Mouse (Mus musculus) right cerebral cortex, postnatal 10 days (tissue): ENCODE measurements around the gene Add2.

Experiments used
- DNase-seq, 2 experiments: peaks; one replicate each; pipeline ENCODE4 v3.0.0; 2021; ENCODE audit warnings: low spot score in 2 of 2

The Add2 gene

DNA sequence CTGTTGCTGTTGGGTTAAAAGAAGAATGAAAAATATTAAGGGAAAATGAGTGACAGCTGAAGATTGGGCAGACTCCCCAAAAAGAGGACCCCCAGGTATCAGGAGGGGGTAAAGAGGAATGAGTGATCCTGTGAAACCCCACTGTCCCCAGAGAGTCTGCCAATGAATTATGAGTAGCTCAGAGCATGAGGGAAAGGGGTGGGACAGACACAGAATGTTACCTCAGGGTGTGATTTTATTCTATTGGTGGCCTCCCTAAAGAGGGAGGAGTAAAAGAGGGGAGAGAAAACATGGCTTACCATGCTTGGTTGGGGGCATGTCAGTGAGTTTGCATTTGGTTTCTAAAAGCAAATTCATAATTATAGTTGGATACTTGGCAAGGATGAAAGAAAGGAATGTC lies 50.8 kb downstream of the Add2 start:
- DNase-seq: no peak

DNA sequence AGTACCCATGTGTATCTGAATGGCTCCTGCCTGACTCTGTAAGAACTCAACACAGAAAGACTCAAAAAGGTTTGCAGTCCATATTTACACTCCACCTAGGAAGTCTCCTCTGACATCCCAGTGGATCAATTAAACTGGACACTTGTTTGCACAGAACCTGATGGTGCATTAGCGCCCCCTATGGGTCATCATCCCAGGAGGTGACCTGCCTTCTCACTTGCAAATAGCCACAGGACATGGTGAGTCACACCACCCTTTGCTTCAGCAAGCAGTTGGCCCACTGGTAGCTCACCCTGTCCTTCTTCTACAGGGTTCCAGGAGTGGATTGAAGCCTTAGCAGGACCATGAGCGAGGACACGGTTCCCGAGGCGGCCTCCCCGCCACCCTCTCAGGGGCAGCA lies 57.0 kb downstream of the Add2 start:
- DNase-seq: peak in 1 of 2 experiments; percentile 76

DNA sequence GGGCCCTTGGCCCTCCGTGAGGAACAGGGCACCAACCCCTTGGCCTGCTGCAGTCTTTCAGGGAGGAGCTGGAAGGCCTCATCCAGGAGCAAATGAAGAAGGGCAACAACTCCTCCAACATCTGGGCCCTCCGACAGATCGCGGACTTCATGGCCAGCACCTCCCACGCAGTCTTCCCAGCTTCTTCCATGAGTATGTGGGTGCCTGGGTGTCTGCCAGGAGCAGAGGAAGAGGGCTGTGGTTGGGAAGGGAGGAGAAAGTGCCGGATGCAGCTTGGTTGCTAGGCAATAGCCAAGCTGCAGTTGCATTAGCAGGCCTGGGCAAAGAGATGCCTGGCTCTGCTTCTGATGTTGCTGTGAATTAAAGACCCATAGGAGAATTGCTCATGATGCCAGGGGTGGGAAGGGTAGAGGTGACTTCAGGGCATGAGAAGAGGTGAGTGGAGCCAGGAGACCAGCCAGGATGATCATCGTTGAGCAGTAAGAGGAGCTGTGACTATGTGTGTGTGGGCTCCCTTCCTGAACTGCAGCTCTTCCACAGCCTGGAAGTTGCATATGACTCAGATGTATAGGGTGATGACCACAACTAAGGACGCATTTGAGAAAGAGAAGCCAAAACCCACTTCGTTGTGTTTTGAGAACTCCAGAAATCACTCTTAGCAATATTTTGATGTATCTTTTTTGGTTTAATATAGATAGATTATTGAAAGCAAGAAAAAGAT lies 58.5 kb downstream of the Add2 start:
- DNase-seq: peak; percentile 94 to 96

DNA sequence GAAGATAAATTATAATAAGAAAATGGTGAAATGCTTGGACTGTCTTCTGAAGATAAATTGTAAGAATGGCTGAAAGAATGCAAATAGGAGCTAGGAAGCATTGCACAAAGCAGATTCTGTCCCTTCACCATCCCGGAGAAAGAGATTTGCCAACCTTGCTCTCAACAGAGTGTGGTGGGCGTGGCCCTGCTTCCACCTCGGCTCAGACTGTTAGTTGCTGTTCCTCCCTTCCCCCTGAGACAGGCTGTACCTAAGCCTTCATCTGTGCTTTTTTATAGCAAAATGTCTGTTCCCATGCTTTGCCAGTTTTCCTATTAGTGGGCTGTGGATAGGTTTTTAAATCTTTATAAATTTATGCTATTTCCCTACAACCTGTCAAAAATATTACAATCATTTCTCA lies 59.3 kb downstream of the Add2 start:
- DNase-seq: no peak

DNA sequence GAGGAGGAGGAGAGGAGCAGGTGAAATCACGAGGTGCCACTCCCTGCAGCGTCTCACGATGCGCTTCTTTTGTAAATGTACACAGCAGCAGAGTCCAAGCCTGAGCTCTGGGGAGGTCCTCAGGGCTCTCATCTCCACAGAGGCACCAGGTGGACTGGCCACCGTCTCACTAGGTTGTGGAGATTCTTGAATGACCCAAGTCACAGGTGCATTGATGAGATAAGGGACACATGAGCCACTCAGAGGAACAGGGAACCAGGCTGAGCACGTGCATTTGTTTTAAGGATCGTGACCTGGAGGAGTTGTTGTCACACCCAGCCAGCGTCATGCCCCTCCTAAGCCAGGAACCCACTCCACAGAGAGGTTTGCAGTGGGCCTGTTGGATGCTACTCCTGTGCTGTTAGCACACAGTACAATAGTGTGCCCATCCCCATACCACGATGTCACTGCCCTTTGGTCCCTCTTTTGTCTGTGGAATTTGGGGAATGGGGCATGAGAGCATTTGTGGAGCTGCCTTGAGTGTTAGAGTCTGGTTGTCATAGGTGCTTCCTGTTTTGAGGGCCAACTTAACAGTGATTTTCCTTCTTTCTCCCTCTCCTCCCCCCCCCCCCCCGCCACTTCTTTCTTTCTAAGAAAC lies 65.8 kb downstream of the Add2 start:
- no peak for DNase-seq

DNA sequence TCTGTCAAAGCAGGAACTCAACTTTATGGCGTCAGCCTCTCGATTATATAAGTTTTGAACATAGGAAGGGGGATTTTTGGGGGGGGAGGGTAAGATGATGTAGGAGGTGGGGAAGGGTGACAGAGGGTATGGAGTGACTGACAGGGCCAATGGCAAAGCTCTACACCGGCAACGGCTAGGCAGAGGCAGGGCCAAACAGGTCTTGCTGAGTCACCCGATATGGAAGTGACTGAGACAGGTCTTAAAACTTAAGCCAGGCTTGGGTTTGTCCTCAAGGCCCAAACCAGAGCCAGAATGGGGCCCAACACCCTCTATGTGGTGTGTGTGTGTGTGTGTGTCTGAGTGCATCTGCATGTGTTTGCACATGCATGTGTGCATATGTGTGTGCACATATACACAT lies 67.0 kb downstream of the Add2 start:
- DNase-seq: no peak

DNA sequence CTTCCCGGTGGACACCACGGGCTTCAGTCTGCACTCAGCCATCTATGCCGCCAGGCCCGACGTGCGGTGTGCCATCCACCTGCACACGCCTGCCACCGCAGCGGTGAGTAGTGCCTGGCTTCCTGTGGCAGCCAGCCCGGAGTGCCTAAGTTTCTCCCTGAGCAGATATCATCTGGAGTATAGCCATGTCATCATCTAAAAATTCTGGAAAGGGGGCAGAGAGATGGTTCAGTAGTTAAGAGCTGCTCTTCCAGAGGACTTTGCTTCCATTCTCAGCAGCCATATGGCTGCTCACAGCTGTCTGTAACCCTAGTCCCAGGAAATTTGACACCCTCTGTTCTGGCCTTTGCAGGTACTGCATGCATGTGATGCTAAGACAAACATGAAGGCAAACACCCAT lies 68.3 kb downstream of the Add2 start:
- DNase-seq: no peak

DNA sequence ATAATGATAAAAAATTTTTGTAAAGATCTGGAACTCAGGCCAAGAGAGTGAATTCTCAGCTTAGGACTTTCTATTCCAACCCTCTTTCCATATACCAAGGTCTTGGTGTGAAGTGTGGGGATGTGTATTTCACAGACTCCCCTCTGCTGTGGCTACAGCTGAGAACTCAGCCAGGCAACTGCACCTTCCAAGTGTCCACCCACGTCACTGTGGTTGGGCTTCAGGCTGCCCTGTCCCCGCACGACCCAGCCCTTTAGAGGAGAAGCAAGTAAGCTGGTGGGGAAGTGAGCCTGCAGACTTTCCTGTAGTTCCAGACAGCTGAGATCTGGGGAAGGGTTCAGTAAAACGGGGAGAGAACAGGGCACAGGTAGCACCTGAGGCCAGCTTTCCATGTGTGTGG lies 68.7 kb downstream of the Add2 start:
- no peak for DNase-seq

DNA sequence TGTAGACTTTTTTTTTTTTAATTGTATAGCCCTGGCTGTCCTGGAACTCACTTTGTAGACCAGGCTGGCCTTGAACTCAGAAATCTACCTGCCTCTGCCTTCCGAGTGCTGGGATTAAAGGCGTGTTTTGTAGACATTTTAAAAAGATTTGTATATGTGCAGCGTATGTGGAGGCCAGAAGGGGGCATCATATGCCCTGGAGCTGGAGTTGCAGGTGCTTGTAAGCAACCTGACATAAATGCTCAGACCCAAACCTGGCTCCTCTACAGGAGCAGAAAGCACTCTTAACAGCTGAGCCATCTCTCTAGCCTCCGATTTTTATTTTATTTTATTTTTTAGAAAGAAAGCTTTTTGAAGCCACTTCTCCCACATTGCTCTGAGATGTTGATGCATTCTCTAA lies 70.5 kb downstream of the Add2 start:
- DNase-seq: no peak

DNA sequence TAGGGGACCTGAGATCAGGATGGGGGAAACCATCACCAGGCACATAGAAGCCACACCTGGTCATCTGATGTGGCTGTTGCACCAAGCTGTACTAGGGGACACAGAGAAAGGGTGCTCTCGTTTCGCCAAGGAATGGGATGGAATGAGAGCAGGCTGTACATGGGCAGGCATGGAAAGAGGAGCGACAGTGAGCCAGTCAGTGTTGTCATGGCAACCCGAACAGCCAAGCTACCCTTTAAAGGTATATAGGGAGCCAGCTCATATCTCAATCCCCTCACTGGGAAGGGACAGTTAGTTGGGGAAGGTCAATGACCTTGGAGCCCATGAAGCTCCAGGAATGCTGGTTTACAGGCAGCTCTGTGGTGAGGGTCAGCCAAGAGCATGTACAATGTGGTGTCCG lies 73.0 kb downstream of the Add2 start:
- DNase-seq: peak; percentile 58 to 64

DNA sequence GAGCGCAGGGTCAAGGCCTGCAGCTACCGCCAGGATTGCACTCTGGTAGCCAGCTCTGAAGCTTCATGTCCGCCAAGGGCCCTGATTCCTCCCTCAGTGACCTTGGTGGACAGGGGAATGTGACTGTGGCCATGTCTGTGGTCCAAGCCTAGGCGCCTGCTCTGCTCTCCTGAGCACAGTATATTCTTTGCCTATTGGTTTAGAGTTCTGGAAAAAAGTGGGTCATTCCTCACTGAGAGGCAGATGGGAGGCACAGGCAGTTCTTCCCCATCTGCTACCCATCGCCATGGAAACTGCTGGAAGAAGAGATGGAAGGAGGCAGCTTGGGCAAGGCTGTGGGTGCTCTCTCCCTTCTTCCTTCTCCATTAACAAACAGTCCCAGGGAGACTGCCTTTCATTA lies 74.4 kb downstream of the Add2 start:
- DNase-seq: peak; percentile 81 to 91

DNA sequence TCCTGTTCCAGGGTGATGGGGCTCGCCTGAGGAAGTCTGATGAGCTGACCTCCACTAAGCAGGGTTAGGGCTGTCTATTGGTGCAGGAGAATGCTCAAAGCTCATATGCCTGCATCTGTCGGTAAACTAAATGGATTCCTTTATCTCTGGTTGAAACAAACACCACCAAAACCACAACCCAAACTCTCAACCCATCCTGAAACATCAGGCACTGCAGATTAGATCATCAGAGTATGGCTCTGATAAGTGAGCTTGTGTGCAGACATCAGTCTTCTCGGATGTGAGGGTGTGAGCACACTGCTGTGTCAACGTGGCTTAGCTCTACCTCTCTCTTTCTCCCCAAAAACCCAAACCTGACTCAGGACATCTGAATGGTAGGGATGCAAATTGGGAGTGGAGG lies 75.1 kb downstream of the Add2 start:
- DNase-seq: no peak

DNA sequence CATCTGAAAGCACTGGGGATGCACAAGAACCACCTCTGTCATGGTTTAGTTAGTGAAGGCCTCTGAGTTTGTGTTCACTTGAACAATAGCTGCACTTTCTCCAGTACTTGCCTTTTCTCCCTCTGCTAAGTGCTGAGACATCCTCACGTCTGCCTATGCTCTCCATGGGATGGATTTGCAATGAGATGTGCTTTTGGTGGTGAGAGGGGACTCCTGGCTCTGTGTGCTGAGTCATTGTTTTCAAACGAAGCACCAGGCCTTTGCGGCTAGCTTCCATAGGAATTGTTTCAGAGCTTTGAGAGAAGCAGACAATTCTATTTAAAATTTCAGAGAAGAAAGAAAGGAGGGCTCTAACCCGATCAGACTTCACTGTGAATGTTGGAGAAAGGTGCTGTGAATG lies 76.2 kb downstream of the Add2 start:
- no peak for DNase-seq

DNA sequence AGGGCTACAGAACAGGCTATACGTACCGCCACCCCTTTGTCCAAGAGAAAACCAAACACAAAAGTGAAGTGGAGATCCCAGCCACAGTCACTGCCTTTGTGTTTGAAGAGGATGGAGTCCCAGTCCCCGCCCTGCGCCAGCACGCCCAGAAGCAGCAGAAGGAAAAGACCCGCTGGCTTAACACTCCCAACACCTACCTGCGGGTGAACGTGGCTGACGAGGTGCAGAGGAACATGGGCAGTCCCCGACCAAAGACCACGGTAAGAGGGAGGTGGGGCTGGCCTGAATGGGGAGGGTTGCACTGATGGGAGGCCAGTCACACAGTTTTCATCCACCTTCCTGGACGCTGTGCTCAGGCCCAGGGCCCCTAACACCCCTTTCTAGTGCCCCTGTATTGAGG lies 77.6 kb downstream of the Add2 start:
- DNase-seq: no peak

DNA sequence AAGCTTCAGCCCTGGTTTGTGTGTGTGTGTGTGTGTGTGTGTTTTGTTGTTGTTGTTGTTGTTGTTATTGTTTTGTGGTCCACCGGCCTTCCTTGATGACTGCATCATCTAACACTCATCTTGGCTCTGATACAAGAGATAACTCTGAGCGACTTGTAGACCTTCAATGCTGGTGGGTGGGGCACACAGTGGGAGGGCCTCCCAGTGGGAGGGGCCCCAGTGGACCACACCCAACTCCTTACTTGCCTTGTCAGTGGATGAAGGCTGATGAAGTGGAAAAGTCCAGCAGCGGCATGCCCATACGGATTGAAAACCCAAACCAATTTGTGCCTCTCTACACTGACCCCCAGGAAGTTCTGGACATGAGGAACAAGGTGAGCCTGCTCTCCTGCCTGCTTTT lies 78.6 kb downstream of the Add2 start:
- DNase-seq: no peak

DNA sequence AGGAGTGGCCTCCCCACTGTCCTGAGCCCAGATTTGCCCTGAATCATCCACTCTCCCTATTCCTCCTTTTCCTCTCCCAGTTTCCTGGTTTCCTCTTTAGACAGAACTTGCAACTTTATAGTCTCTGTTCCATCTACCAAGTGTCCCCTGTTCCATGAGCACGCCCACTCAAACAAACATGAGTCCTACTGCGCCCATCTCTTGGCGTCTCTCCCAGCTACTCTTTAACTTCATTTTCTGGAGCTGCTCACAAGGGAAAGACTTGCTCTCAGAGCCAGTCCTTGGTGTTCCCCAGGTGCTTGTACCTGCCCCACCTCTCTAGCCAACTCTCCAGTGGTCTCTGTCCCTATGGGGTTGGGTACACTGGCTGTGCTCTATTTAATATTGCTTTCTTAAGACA lies 87.4 kb downstream of the Add2 start:
- DNase-seq: no peak

DNA sequence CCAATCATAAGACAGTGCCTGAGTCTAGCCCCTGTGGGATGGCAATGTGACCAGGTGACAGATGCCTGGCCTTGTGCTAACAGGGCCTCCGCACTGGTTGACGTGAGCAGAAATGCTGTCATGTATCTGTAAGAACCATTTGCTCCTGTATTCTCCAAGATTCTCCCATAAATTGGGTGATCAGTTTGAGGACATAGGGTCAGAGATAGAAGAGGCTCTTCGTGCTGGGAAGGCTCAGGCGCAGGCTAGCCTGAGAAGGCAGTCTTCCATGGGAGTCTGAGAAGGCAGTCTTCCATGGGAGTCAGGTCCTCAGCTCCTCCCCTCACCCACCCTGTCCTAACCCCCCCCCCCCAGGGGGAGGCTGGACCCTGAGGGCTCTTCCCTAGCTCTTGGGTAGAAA lies 94.6 kb downstream of the Add2 start:
- DNase-seq: no peak

DNA sequence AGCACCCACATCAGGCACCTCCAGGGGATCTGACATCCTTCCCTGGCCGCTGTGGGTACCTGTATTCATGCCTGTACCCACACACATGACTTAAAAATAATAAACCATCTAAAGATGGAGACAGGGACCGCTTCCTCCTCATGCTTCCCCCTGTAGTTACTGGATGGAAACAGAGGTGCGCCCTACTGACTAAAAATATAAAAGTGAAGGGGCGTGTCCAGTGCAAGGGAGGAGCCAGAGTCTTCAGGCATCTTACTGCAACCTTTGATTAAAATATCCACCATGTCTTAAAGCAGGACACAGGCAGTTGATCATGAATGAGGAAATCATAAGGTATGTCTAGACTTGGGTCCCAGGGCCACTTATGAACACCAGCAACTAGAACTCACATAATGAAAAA lies 97.3 kb downstream of the Add2 start:
- no peak for DNase-seq

DNA sequence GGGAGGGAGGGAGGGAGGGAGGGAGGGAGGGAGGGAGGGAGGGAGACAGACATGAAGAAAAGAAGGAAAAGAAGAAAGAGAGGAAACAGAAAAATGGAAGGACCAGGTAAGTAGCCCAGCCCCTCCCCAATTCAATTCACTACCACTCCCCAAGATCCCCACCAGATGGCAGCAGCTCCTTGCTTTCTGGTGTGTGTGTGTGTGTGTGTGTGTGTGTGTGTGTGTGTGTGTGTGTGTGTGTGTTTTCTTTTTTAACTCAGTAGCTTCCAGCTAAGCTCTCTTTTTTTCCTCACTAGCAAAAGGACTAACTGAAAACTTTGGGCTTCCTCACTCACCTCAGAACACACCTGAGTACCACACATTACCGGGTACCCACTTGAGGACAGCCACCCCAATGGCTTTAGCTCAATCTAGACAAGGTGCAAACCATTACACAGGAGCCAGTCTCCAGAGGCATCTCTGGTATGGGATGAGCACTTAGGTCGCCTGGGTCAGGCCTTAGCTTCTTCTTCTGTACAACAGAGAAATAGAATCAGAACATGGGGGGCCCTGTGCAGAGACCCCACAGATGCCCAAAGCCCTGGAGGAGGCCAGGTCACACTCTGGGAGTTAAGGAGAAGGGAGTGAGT lies 98.6 kb downstream of the Add2 start:
- DNase-seq: peak; percentile 78 to 80

DNA sequence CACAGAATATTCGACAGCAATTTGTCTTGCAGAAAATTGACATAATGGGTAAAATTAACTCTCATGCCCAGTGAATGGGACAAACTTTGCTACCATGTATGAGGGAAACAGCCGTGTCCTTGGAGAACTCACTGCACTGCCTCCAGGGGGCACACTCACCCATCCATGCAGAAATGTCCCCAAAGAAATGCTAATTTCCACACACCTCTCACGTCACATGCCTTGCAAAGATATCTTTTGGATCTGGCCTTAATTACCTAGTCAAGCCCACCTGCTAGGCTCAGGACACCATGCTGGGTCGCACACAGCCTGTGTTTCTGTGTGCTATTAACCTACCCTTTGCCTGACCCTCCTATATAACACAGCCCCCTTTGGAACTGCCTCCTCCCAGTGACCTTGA lies 100.0 kb downstream of the Add2 start:
- peak in 1 of 2 experiments; percentile 54 for DNase-seq

DNA sequence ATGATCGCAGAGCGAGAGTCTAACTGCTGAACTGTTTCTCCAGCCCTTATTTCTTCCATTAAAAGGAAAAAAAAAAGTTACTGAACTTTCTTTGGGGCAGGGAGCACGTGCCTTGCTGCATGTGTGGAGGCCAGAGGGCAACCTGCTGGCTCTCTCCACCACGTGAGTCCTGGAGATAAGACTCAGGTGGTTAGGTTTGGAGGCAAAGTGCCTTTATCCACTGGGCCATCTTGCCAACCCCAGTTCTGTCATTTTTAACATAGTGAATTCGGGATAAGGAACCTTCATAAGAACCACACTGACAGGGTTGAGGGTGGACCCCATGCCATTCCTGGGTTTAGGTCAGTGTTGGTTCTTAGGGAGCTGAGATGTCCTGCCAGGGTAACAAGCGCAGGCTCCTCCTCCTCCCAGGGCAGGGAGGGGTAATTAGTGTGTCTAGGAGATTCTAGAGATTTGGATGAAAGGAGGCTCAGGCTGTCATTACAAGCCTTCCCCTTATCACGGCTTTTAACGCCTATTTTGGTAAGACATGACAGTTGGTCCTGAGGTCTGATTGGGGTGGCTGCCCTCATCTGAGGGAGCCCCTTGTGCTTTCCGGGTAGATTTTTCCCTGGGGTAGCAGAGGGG lies 101.5 kb downstream of the Add2 start:
- no peak for DNase-seq

DNA sequence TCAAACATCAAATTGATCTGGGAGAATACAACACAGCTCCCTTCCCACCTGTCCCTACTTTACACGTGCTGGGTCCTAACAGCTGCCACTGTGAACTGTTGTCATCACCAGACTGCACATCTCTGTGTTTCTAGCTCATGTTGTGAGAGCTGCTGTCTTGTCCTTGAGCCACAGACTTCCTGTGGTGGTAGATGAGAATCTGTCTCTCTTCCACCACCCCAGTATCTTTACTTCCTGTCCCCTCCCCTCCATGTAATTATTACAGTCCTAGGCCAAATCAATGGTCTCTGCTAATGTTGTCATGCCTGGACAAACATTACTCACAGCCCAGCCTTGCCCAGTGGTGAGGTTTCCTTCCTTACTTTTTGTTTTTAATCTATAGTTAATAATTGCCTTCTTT lies 105.4 kb downstream of the Add2 start:
- DNase-seq: no peak

DNA sequence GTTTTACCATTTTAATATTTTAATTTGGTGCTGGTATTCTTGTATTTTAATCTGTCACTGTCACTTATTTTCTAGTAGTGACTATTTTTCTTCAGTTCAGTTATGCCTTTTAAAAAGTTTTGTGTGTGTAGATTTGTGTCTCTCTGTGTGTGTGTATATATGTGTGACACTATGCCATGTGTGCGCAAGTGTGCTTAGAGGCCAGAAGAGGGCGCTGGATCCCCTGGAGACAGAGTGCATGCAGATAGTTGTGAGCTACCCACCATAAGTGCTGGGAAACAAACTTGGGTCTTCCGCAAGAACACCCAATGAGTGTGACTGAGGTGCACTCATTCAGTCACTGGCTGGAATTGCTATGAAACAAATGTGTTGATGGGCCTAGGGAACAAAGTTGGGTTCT lies 107.7 kb downstream of the Add2 start:
- DNase-seq: no peak
